Mouse (Mus musculus) olfactory bulb, adult 2 months (tissue): ENCODE data around the gene Tnk2.

Experiments
- CTCF ChIP-seq: fragments of 200-500 bp; IDR thresholded peaks from 2 replicates; pipeline ENCODE4 v1.5.1; 2012; ENCODE audit warnings: low read depth, mild to moderate bottlenecking, low read length, moderate library complexity; ENCODE audit not compliant: insufficient read depth
- POLR2A ChIP-seq: fragments of 200-500 bp; IDR thresholded peaks from 2 replicates; pipeline ENCODE4 v1.6.1; 2012; ENCODE audit warnings: mild to moderate bottlenecking, low read depth, low read length, moderate library complexity; ENCODE audit not compliant: insufficient read depth

DNA sequence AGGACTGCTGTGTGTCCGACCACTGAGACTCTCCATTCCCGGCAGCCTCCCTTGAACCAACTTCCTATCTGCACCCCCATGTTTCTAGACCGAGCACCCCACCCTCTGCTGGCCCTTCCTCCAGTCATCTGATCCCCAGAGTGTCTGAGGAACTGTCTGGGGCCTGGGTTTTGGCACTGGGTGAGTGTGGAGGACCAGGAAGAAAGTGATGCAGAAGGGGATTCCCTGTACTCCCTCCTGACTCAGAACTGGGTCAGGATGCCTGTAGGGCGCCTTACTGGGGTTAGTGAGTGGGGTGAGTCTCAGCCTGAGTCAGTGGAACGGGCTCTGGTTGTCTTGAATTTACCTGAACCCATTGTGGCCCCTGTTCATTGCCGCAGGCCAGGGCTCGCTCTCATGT is 28.6 kb downstream of the Tnk2 start:
- TF ChIP-seq CTCF (no peak), POLR2A (no peak)
